ENCODE assay signal across 8 mouse cellular contexts in the genomic region with DNA sequence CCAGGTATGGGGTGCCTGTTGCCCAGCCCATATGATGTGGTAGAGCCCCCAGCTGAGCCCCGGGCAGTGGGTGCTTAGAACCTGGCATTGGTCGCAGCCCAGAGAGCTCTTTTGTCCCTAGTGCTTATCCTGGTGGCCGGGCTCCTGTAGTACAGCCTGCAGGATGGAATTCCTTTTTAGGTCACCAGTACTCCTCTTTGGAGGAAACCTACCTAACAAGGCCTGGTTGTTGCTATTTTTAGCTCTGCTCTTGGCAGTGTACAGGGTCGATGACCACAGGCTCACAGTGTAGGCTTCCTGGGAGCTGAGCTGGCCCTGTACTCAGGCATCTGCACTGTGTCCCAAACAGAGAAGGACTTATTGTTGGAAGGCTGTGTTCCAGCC.
DNase-seq lines count a peak whose midpoint lies in the region; ATAC-seq and TF ChIP-seq lines count a peak whose summit lies in the region.

No protein-coding gene starts in this region.

- TF ChIP-seq CTCF in midbrain, postnatal 0 days (IDR thresholded peaks at IDR 0.05) = peak; percentile 16; the same call in 1 of the 2 replicates

- intact Hi-C loops in left cerebral cortex, postnatal 25 days (cut with DNase I) = no loop called here

- no peak overlapping the region for H3K9ac ChIP-seq in midbrain, postnatal 0 days (replicated peaks; ENCODE audit: low read length, poor library complexity, severe bottlenecking)
- H3K9ac ChIP-seq in midbrain, embryonic 15.5 days = no peak overlapping the region
- H3K9ac ChIP-seq in embryonic facial prominence, embryonic 13.5 days = no peak overlapping the region
- no peak overlapping the region for H3K9ac ChIP-seq in intestine, embryonic 15.5 days
- no peak overlapping the region for H3K9ac ChIP-seq in hindbrain, embryonic 16.5 days (ENCODE audit: low read depth, low read length)

- ATAC-seq in midbrain, postnatal 0 days (ENCODE audit: low FRiP score) = no peak
- no peak for ATAC-seq in midbrain, embryonic 15.5 days (replicated peaks)
- ATAC-seq in embryonic facial prominence, embryonic 13.5 days (ENCODE audit: insufficient number of reproducible peaks, insufficient read depth, low FRiP score, low TSS enrichment, low read depth) = no peak
- ATAC-seq in intestine, embryonic 15.5 days = peak; percentile 60
- ATAC-seq in hindbrain, embryonic 16.5 days = no peak

- no peak overlapping the region for H3K4me2 ChIP-seq in midbrain, postnatal 0 days (ENCODE audit: low read depth, low read length, poor library complexity, severe bottlenecking)
- no peak overlapping the region for H3K4me2 ChIP-seq in midbrain, embryonic 15.5 days
- H3K4me2 ChIP-seq in embryonic facial prominence, embryonic 13.5 days = no peak overlapping the region
- H3K4me2 ChIP-seq in intestine, embryonic 15.5 days (replicated peaks) = no peak overlapping the region
- H3K4me2 ChIP-seq in hindbrain, embryonic 16.5 days (ENCODE audit: low read length) = no peak overlapping the region

- H3K9me3 ChIP-seq in midbrain, postnatal 0 days (ENCODE audit: low read length) = no peaks in the 10 kb centered on the region
- H3K9me3 ChIP-seq in midbrain, embryonic 15.5 days = no peaks in the 10 kb centered on the region
- H3K9me3 ChIP-seq in embryonic facial prominence, embryonic 13.5 days = no peaks in the 10 kb centered on the region
- no peaks in the 10 kb centered on the region for H3K9me3 ChIP-seq in intestine, embryonic 15.5 days
- no peaks in the 10 kb centered on the region for H3K9me3 ChIP-seq in hindbrain, embryonic 16.5 days (ENCODE audit: control insufficient read depth, low read length)

- H3K4me1 ChIP-seq in midbrain, postnatal 0 days (ENCODE audit: insufficient read depth, low read length) = no peaks in the 10 kb centered on the region
- peaks cover 11% of the 10 kb centered on the region for H3K4me1 ChIP-seq in midbrain, embryonic 15.5 days
- H3K4me1 ChIP-seq in embryonic facial prominence, embryonic 13.5 days = peaks cover 42% of the 10 kb centered on the region
- H3K4me1 ChIP-seq in intestine, embryonic 15.5 days (replicated peaks) = peaks cover 34% of the 10 kb centered on the region
- peaks cover 8% of the 10 kb centered on the region; the same call in 1 of the 2 replicates for H3K4me1 ChIP-seq in hindbrain, embryonic 16.5 days (ENCODE audit: control insufficient read depth, insufficient read depth, low read depth, low read length)

- H3K4me3 ChIP-seq in midbrain, postnatal 0 days (ENCODE audit: low read depth, low read length) = no peak overlapping the region
- no peak overlapping the region for H3K4me3 ChIP-seq in midbrain, embryonic 15.5 days
- H3K4me3 ChIP-seq in embryonic facial prominence, embryonic 13.5 days = no peak overlapping the region
- H3K4me3 ChIP-seq in intestine, embryonic 15.5 days (replicated peaks) = no peak overlapping the region
- H3K4me3 ChIP-seq in hindbrain, embryonic 16.5 days (ENCODE audit: low read length) = no peak overlapping the region

- 56% methylated on average over 4 of the region's 4 CpGs for WGBS in midbrain, postnatal 0 days
- 76% methylated on average over 4 of the region's 4 CpGs for WGBS in midbrain, embryonic 15.5 days
- WGBS in embryonic facial prominence, embryonic 13.5 days = 69% methylated on average over 4 of the region's 4 CpGs
- 51% methylated on average over 4 of the region's 4 CpGs for WGBS in intestine, embryonic 15.5 days
- WGBS in hindbrain, embryonic 16.5 days = 69% methylated on average over 4 of the region's 4 CpGs

- no peak for DNase-seq in midbrain, postnatal 0 days (ENCODE audit: low spot score)
- peak; percentile 43 to 60 for DNase-seq in lung, adult 18-20 months
- DNase-seq in left cerebral cortex, adult 9 months (ENCODE audit: low spot score in 2 of 2) = no peak
- DNase-seq in left cerebral cortex, postnatal 25 days (ENCODE audit: low spot score in 2 of 2) = no peak

- no peak overlapping the region for H3K27ac ChIP-seq in midbrain, postnatal 0 days (ENCODE audit: low read depth, low read length)
- H3K27ac ChIP-seq in midbrain, embryonic 15.5 days = no peak overlapping the region
- peak overlapping the region; percentile 5; the same call in 1 of the 2 replicates for H3K27ac ChIP-seq in embryonic facial prominence, embryonic 13.5 days
- H3K27ac ChIP-seq in intestine, embryonic 15.5 days = peak overlapping the region; percentile 79
- no peak overlapping the region for H3K27ac ChIP-seq in hindbrain, embryonic 16.5 days (ENCODE audit: low read depth, low read length)

- no peaks in the 10 kb centered on the region for H3K36me3 ChIP-seq in midbrain, postnatal 0 days (ENCODE audit: insufficient read depth, low read length)
- H3K36me3 ChIP-seq in midbrain, embryonic 15.5 days (replicated peaks) = no peaks in the 10 kb centered on the region
- no peaks in the 10 kb centered on the region for H3K36me3 ChIP-seq in embryonic facial prominence, embryonic 13.5 days
- no peaks in the 10 kb centered on the region for H3K36me3 ChIP-seq in intestine, embryonic 15.5 days
- H3K36me3 ChIP-seq in hindbrain, embryonic 16.5 days (ENCODE audit: control insufficient read depth, insufficient read depth, low read length) = no peaks in the 10 kb centered on the region

- no peaks in the 10 kb centered on the region for H3K27me3 ChIP-seq in midbrain, postnatal 0 days (ENCODE audit: insufficient read depth, low read length)
- no peaks in the 10 kb centered on the region for H3K27me3 ChIP-seq in midbrain, embryonic 15.5 days (replicated peaks)
- no peaks in the 10 kb centered on the region for H3K27me3 ChIP-seq in embryonic facial prominence, embryonic 13.5 days
- no peaks in the 10 kb centered on the region for H3K27me3 ChIP-seq in intestine, embryonic 15.5 days (replicated peaks)
- H3K27me3 ChIP-seq in hindbrain, embryonic 16.5 days (replicated peaks; ENCODE audit: control insufficient read depth, insufficient read depth, low read length) = no peaks in the 10 kb centered on the region

Comparison
In these comparisons a context has a peak if more than half of its experiments do, and no peak if none do; other contexts are left out.
1. DNase-seq: peak in lung, adult 18-20 months (2 of 2); none in midbrain, postnatal 0 days (single experiment), left cerebral cortex, adult 9 months (0 of 2) and left cerebral cortex, postnatal 25 days (0 of 2).
2. H3K27ac ChIP-seq: peak in embryonic facial prominence, embryonic 13.5 days (single experiment) and intestine, embryonic 15.5 days (single experiment); none in midbrain, postnatal 0 days (single experiment), midbrain, embryonic 15.5 days (single experiment) and hindbrain, embryonic 16.5 days (single experiment).